Comparison of ENCODE assay signal across 9 mouse cellular contexts in the genomic region with DNA sequence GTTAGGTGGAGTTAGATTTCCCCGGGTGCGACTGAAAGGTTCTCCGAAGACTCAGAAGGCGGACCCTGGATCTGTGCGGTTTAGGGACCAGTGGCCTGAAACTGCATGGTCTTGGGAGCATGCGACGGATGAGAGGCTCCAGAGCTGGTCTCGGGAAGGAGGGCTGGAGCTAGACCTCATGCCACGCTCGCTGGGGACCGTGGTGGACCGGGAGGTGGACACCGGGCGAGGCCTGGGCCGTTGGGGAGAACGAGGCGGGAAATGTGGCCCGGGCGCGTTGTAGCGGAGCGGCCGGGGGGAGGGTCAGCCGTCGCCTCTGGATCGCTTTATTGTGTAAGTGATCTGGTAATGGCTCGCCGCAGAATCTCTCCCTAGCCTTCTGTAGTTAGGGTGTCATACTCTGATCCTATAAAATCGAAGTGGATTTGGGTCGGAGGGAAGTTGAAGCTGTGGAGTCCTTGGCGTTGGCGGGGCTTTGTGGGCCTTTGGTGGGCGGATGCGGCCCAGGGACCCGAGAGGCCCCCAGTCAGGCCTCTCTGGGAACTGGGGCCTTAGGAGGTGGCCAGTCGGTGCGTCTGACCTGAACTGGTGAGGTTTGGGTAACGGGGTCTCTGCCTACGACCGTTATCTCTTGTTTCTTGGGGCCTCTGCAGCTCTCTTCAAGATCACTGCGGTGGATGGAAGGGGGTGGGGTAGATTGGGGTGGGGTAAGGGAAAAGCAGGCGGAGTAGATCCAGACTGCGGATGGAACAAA. TPM values are rescaled to one million over a fixed set of nuclear protein-coding genes. Genes with fewer than 3 reads are reported as not detected.
A peak's percentile ranks its signal among the peaks of the same experiment; 100 is the strongest.
DNase-seq lines count a peak whose midpoint lies in the region; ATAC-seq lines count a peak whose summit lies in the region.
"Had no signal": no experiment of that assay in that cellular context is flagged by ENCODE, and none has a peak within 500 bp of the region (broad histone marks: within the 10 kb centered on the region; RNA-seq: fewer than 3 reads in every experiment).

No protein-coding gene starts in this region.

- peaks cover 15% of the 10 kb centered on the region for H3K36me3 ChIP-seq in forebrain, embryonic 10.5 days (replicated peaks)

- no peaks in the 10 kb centered on the region for H3K9me3 ChIP-seq in forebrain, embryonic 10.5 days

- H3K4me3 ChIP-seq in forebrain, embryonic 10.5 days, result peak overlapping the region; percentile 79

- DNase-seq in cerebellum, adult 18-20 months, result peak; percentile 46 to 63
- peak; percentile 10 to 16 for DNase-seq in adrenal gland, postnatal 4 days (ENCODE audit: low spot score in 2 of 2)
- DNase-seq in forebrain, embryonic 10.5 days (ENCODE audit: extremely low spot score, low spot score), result peak; percentile 68
- DNase-seq in heart, postnatal 36 days, result peak; percentile 48 to 59
- DNase-seq in layer of hippocampus, postnatal 10 days (ENCODE audit: low spot score in 2 of 2), result peak; percentile 42 to 54
- DNase-seq in mesoderm, embryonic 11.5 days (ENCODE audit: low read depth, low spot score), result peak; percentile 32
- DNase-seq in spleen, postnatal 4 days (ENCODE audit: low spot score in 2 of 2), result peak; percentile 37 to 79

- H3K27me3 ChIP-seq in forebrain, embryonic 10.5 days (ENCODE audit: poor library complexity, severe bottlenecking), result no peaks in the 10 kb centered on the region

- H3K27ac ChIP-seq in forebrain, embryonic 10.5 days, result peak overlapping the region; percentile 94
- H3K27ac ChIP-seq: macrophage had no signal

- peaks cover 40% of the 10 kb centered on the region for H3K4me1 ChIP-seq in forebrain, embryonic 10.5 days

- intact Hi-C loops in heart, postnatal 36 days (cut with DNase I), result no loop called here

- no peak for ATAC-seq in cerebellum, adult (ENCODE audit: insufficient number of reproducible peaks, low FRiP score, low TSS enrichment)

- WGBS in forebrain, embryonic 10.5 days, result under 1% methylated on average over 43 of the region's 43 CpGs

RNA-seq across cellular contexts. Expression of a gene that starts 1.5 kb away (rescaled TPM):
- 10 to 100 TPM; 69.4 to 98.3 TPM for total RNA-seq in adrenal gland, postnatal 4 days (2021)
- 161 and 167 TPM in 2 replicates for polyA plus RNA-seq in forebrain, embryonic 10.5 days (2016; fragmentation: Nextera tagmentation; extraction: Ambion mirVana)
- 10 to 100 TPM; 23.0 to 26.4 TPM for total RNA-seq in heart, postnatal 36 days (2021)
- total RNA-seq in layer of hippocampus, postnatal 10 days (2021), result 100 to 1,000 TPM; 164 to 167 TPM

Comparison
In these comparisons a context has a peak if more than half of its experiments do, and no peak if none do; other contexts are left out.
1. DNase-seq: peak in every context shown above with its lines; median percentile 68 in forebrain, embryonic 10.5 days; 58 in spleen, postnatal 4 days; 54 in cerebellum, adult 18-20 months; 54 in heart, postnatal 36 days; 48 in layer of hippocampus, postnatal 10 days; 32 in mesoderm, embryonic 11.5 days; 13 in adrenal gland, postnatal 4 days.